Mouse (Mus musculus) fat pad, adult 2 months (tissue): Measurements from ENCODE around the gene Gorab.

Source experiments
- DNase-seq: peaks from one replicate; pipeline ENCODE4 v3.0.0-alpha.2; 2011; ENCODE audit warnings: low read depth, low spot score; ENCODE audit errors: extremely low read depth

Gorab gene

DNA sequence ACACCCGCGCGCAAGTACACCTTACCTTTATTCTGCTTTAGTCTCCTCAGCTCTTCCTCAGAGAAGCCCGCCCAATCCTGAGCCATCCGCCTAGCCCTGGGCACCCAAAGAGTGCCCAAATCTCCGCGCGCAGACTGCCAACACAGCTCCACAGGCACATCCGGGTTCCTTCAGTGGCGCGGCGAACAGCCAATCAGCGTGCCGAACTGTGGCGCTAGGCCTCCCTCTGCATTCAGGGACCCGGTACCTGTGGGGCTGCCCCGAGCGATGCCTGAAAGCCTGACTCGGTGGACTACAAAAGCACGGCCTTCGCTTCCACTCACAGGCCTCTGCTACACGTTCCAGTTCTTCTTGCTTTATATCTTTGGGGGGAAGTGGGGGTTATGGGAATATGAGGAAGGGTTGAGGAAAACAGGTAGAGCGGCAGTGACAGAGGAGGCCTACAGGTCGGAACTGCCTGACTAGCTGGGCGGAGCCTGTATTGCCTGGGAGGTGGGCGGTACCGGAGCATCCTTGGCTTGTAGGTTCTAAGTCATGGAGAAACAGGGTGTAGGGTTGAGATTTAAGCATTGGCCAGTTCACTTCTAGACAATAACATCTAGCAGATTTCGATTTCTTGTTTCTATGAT lies at the start of gene Gorab:
Gene Gorab (minus strand): TSS at position 172 of the 629 bp plus-strand sequence.
- DNase-seq: peak; percentile 33

DNA sequence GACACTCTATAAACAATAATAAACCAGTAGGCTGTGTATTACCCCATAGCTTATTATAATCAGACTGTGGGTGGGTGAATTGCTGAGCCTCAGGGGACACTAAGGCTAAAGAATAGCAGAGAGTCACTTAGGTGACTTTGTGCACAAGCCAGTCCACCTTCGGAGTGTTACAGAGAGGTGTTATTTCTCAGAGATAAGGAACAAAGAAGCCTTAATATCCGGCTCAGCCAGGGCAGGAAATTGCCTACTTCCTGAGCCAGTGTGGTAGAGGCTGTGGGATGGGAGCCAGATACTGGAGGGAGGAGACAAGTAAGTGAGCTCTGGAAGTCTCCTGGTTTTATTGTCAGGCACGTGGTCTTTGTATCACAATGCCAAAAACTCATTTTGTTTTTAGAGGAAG lies 40.4 kb upstream of the Gorab start:
- DNase-seq: peak; percentile 5

DNA sequence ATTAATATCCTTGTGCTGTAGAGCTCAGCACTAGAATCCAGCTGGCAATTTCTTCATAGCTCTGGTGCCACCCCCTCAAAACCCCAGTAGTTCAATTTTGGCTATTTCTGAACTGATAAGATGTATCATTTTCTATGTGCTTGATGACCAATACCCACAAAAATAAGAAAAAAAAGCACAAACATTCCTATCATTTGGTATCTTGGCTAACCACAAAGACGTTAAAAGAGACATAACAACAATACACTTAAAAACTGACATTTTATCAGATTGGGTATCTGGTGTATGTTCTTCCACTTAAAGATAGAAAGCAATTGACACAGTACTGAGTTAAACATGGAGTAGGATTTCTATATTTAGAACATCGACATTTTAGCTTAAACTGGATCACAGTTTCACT lies 35.5 kb upstream of the Gorab start:
- DNase-seq: no peak

DNA sequence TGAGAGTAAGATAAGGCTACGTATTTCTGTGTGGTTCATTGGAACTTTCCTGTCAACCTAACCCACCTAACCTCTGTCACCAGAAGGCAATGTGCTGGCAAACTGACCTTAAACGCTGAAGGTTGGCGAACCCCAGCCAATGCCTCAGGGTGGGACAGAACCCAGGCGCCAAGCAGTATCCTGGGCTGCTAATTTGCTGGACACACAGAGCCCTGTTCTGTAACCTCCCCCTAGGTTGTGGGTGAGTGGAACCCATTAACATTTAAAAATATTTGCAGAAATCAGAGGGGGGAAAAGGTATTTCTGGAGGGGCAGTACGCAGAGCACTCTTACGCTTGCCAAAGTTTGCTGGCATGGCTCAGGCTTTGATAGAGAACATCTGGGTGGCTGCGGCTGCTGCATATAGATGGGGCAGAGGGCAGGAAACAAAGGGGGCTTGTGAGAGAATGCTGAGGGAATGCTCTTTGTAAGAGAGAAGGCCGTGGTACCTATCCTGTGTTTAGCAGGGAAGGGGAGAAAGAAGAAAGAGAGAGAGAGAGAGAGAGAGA lies 20.1 kb upstream of the Gorab start:
- no peak for DNase-seq

DNA sequence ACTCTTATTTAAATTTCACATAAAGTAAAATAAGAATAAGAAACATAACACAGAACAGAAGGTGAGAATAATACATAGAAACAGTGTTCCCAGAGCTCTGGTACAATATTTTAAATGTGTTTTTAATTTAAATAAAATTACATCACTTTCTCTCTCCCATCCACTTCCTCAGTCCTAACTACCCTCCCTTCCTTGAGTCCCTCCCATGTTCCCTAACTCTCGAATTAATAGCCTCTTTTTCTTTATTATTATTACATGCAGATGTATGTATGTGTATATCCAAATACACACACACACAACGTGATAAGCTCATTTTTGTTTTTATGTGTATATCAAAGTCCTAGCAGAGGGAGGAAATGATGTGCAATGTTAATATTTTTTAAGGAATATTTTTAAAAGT lies 13.7 kb upstream of the Gorab start:
- no peak for DNase-seq

DNA sequence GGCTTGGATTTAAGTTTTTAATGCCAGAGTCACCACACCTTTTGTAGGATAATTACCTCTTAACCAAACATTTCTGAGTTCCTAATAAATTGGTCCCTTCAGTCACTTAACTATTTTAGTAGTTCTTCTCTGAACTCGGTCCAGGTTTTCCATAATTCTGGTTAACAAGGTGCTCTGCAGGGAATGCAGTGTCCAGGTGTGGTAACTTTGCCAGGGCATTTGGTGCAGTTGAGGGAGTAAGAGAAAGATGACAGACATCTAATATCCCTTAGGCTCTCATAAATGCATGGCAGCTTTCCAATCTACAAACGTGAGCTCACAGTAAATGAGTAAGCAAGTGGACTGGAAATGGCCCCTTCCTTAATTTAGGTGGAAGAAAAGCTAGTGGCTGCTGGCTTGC lies 10.7 kb upstream of the Gorab start:
- DNase-seq: no peak

DNA sequence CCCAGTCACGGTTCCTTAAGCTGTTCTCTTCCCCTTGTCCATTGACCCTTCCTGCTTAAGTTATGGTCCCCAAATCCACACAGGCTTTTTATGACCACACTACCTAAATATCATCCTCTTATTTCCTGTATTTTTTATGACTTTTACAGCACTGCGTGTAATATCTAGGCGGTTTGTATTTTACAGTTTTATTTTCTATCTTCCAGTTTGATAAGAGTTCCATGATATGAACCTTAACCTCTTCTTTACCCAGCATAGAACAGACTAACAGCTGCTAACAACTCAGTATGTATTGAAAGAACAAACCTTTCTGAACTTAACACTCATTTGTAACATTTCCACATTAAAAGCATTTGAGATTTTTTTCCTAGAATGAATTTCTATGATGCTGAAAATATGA lies 2.7 kb upstream of the Gorab start:
- DNase-seq: no peak

DNA sequence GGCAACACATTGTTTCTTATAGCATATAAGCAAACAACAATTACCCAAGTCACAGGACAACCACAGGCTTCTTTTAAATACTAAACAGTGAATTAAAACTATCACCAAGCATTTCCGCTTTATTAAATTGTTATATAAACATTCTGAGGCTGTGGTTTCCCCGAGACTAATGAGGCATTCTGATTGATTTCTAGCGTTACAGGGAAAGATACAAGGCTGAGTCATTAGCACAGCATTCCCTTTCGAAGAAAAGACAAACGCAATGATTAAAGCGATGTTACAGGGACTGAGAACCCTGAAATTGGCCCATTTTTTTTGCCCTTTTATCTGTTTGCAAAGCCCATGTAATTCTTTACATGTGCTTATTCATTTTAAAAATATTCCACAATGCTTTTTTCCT lies 12.1 kb downstream of the Gorab start:
- DNase-seq: no peak

DNA sequence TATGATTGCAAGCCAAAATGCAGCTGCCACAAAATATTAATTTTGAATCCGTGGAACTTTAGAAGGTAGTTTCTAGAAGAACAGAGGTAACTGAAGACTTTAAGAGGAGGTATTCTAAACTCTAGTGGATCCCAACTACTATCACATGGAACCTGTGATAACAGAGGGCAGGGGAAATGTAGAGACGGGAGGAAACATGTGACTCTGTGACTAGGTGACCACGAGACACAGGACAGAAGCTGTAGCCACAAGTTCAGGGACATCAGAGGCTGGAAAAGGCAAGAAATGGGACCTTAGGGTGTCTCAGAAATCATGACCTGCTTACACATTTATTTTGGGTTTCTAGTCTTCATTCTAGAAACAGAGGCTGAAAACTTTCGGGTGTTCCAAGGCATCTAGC lies 13.4 kb downstream of the Gorab start:
- no peak for DNase-seq

DNA sequence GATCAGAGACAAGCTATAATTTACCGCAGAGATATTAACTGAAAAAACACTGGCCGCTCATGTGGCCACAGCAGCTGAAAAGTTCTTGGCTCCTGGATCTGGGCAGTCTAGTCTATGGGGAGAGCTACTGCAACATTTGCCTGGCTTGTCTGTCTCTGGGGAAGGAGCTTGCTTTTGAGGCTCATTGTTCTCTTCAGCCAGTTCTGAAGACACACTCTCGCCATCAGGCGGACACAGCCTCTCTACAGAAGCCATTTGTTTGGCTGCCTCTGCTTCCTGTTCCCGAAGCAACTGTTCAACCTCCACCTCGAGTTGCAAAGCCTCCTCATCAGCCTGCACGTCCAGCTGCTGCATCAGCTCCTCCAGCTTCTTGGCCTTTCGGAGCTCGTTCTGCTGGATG lies 17.3 kb downstream of the Gorab start:
- no peak for DNase-seq

DNA sequence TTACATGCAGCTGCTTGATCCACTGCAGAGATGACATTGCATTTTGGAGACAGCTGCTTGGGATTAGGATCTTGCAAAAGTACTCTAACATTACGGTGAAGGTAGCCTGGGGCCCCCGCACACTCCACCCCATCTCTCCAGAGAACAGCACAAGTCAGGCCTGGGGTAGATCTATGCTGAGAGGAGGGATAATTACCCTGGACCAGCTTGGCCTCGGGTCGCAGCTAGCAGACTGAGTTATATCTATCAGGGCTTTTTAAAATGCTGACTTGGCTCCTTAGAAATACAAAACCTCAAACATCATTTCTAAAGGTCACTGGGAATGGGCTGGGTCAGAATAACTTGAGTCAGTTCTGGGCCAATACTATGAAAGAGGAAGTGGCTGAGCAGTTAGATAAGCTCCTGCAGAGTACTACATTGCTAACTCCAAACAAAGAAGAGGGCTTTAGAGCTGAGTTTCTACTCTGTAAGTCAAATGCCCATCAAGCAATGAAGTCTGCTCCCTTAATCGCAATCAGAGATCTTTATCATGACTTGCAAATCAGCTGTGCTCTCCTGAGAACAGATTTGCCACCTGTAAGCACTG lies 19.9 kb downstream of the Gorab start:
- DNase-seq: no peak

DNA sequence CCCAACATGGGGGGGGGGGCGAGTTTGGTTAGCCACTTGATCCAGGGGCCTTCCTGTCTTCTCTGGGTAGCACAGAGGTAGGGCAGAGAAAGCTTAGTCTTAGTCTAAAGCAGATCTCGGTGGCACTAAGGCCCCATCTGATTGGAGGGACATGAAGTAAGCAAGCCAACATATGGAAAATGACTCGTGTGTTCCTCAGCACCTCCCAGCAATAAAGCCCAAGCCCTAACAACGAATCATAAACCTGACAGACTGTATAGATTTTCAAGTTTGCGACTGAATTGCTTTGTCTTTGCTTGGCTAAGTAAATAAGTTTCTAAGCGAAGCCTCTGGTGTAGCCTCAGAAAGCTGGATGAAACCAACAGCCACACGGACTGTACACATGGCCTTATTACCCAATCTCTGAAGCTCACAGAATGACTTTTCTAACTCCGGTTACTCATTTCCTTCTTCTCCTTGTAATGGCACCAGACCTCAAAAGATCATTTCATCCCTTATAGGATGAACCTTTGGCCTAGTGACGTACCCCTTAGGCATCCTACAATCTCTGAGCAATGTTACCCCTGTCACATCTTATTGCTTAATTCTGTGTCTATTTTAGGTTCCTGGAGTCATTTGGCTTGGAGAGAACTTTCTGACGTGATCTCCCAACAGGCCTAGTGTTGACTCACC lies 21.3 kb downstream of the Gorab start:
- DNase-seq: peak; percentile 45

DNA sequence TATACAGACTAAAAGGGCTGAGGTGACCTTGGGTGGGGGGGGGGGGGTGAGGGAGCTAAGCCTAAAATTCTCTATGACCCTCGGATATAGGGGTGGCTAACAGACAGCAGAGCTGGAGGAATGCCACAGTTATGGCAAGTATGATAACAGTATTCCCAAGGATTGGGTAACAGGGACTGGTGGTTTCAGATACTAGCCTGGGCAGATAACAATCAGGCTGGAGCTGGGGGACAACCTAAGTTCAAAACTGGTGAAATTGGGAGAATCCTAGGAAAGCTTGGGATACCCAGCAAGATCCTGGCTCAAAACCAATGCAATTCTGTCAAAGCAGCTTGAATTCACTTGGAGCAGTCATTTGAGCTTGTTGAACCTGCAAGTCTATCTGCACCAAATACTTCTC lies 22.9 kb downstream of the Gorab start:
- no peak for DNase-seq

DNA sequence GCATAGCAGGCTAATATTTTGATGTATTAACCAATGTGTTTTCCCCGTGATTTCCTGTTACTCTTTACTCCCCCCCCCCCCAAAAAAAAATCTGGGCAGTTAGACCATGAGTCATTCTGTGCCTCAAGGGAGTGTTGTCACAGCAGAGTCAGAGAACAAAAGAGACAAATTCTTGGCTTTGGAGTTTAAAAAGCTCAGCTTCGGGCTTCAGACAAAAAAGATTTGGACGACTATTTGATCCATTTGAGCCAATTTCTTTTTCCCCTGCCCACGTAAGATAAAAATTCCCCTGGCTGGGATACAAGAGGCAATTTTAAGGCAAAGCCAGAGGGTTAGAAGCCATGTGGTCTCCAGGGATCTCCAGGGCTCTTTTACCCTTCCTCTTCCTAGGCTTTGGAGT lies 23.4 kb downstream of the Gorab start:
- DNase-seq: peak; percentile 28

DNA sequence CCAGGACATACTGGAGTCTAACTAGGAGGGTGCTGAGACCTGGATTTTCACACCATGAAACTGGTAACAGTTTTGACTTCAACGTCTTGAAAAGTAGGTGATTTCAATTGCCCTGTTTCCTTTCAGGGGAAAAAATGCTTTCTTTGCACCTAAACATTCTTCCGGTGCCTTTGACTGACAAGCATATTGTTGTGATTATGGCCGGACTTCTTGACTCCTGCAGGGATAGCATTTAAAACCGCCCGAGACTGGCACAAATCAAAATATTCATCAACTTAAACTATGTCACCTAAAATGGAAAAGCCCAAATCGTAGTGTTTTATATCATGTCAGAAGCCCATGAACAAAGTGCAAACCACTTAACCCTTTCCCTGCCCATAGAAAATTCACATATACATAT lies 25.5 kb downstream of the Gorab start:
- no peak for DNase-seq

DNA sequence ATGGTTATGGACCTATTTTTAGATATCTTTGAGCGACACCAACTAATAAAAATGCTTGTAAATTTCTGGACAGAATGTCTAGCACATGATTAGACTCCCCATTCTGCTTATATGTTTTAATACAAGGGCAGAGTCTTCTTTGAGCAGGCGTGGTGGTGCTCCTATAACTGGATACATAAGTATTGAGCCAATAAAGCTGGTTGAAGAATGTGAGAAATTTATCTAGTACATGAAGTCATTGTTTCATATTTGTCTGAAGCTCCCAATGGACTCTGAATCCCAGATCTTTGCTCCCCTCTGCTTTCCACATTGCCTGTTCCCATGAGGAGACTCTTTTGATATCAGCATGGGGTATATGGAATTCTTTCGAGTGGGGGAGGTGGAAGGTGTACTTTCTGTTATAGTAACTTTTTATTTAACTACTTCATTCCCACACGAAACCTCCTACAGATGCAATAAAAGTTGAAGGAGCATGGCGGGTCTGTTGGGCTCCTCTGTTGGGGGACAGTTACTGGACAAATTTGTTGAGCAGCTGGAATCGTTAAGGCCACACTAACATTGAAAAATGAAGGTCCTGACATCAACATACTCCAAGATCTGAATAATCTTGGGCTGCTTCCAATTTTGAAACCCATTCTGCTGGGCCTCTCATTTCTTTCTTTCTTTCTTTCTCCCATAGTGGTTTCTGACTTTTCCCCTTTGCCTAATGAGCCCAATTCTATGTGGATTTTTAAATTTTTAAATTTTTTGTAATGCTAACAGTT lies 26.5 kb downstream of the Gorab start:
- DNase-seq: no peak

DNA sequence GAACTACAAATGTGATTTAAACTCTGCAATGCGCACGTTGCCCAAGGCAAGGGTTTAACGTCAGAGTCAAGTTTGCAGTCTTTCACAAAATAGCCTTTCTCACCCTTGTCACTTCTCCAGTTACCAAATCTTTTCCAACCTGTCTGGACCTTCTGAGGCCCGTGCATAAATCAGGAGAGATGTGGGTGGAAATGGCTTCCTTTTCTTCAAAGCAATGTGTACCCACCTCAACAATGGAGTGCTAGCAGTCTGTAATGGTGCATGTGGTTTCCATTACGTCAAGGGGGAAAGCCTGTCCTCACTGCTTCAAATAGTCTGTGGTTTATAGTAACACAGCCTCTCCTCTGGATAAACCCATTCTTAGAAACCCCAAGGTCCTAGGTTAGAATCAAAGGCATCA lies 29.0 kb downstream of the Gorab start:
- DNase-seq: peak; percentile 23

DNA sequence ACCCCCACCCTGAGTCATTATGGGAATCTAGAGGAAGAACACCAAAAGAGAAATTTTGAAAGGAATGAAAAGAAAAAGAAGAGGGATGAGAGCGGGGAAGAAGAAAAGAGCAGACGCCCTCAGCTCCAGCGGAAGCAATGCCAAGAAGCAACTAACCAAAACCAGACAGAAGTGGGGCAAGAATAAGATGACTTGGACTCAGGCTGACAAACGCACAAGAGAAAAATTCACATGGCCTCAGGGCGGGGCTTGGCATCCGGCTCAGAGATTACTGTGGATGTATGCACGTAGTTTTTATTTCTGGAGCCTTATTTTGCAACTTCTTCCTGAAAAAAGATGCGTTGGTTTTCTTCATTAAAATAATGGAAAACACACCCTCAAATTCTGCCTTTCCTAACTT lies 41.3 kb downstream of the Gorab start:
- DNase-seq: no peak

DNA sequence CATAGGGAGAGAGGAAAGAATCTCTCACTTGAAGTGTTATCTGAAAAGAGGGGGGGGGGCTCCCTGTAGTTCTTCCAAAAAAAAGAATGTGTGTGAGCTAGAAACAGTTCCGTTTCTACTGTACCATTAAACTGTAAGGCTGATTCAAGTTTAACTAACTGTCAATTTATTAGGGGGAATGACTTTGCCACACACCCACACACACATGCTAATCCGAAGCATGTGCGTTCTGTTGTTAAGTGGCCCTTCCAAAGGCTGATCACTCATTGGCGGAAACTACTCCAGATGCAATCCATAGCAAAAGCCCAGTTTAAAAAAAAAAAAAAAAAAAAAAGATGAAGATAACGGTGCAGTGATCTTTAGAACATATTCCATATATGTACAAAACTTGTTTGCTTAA lies 42.1 kb downstream of the Gorab start:
- no peak for DNase-seq

DNA sequence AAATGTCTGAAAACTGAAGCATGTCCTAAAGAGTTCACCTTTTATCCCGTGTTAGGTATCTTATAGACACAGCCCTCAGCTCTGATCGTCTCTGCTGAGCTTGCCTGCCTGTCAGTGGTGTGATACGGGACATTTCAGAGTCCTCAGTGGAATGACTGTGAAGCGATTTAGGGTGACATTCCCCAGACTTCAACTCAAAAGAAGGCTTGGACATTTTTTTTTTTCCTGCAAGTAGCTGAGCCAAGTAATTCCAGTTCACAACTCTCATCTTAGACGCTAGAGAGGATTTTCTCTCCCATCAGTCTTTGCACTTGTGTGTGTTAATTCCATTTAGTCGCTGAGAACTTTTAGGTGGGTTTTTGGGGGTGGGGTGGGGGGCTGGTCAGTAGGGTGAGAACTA lies 42.7 kb downstream of the Gorab start:
- no peak for DNase-seq

DNA sequence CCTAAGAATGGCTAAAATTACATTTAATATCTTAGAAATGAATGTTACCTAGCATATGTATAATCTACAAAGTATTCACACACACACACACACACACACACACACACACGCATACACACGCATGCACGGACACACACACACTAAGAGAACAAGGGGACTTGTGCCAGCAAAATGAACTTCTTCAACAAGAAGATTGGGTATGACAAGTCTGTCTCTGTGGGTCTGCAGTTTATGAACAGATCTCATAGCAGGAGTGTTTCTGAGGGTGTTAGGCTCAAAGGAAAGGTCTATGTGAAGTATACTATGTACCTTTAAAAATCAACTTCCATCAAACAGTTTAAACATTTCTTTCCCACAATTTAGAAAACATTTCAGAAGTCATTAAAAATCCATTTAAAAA lies 43.9 kb downstream of the Gorab start:
- no peak for DNase-seq

DNA sequence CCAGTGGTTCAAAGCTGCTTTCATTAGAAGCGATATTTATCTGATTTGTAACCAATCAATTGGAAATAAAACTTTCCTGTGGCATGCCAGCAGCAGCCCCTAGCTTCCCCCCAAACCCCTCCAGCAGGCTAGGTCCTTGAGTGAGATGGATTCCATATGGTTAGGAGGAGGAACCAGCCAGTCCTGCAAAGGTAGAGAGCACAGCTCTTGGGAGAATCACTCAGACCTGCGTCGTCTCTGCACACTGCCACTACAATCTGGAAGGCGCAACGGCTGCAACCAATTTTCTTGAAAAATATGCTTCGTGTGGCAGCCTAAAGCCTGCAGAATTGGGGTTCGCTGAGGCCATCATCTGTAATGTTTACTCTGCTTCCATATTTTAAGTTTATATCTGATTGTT lies 45.3 kb downstream of the Gorab start:
- no peak for DNase-seq
